In the genomic region with DNA sequence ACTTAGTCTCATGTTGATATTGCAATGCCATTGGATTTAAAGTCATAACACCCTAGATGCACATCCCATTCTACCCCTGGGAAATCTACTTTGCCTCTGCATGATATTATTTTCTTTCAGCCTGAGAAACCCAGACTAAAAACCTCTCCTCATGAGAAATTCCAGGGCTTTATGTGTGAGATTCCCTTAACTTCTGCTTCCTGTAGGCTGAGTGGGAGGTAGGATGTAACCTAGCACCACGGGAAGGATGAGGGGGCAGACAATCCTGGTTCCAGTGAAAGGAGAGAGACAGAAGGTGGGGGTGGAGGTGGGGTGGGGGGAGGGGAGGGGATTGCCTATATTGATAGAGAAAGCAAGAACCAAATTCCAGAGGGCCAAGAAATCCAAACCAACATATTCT, we compare ENCODE assay signal across 17 mouse cellular contexts.
"Had no signal": no experiment of that assay in that cellular context is flagged by ENCODE, and none has a peak within 500 bp of the region (broad histone marks: within the 10 kb centered on the region; RNA-seq: fewer than 3 reads in every experiment).

No protein-coding gene starts in this region.

- H3K4me2 ChIP-seq: heart, embryonic 12.5 days; hindbrain, embryonic 12.5 days; hindbrain, embryonic 15.5 days; kidney, embryonic 15.5 days; limb, embryonic 13.5 days; limb, embryonic 15.5 days; liver, embryonic 12.5 days had no signal

- DNase-seq: gastrocnemius, postnatal 25 days; kidney, adult 11 months; layer of hippocampus, adult 9-11 months; layer of hippocampus, postnatal 36 days had no signal

- H3K9ac ChIP-seq: heart, embryonic 12.5 days; hindbrain, embryonic 12.5 days; hindbrain, embryonic 15.5 days; kidney, embryonic 15.5 days; limb, embryonic 13.5 days; limb, embryonic 15.5 days; liver, embryonic 12.5 days; liver, embryonic 14.5 days had no signal

- H3K27ac ChIP-seq: gastrocnemius, adult 2 months; heart, embryonic 10.5 days; hindbrain, embryonic 10.5 days; hindbrain, embryonic 12.5 days; hindbrain, embryonic 15.5 days; hindbrain, postnatal 0 days; kidney, embryonic 15.5 days; limb, embryonic 13.5 days; limb, embryonic 15.5 days; liver, embryonic 12.5 days; liver, embryonic 14.5 days had no signal

- H3K36me3 ChIP-seq: heart, embryonic 10.5 days; heart, embryonic 12.5 days; hindbrain, embryonic 10.5 days; hindbrain, embryonic 12.5 days; hindbrain, embryonic 15.5 days; kidney, embryonic 15.5 days; limb, embryonic 13.5 days; limb, embryonic 15.5 days; liver, embryonic 12.5 days had no signal

- H3K27me3 ChIP-seq: heart, embryonic 12.5 days; hindbrain, embryonic 12.5 days; hindbrain, embryonic 15.5 days; kidney, embryonic 15.5 days; limb, embryonic 13.5 days; limb, embryonic 15.5 days; liver, embryonic 12.5 days had no signal

- H3K4me1 ChIP-seq: heart, embryonic 10.5 days; heart, embryonic 12.5 days; hindbrain, embryonic 10.5 days; hindbrain, embryonic 12.5 days; hindbrain, embryonic 15.5 days; kidney, embryonic 15.5 days; limb, embryonic 13.5 days; limb, embryonic 15.5 days; liver, embryonic 12.5 days had no signal

- H3K4me3 ChIP-seq: gastrocnemius, adult 2 months; heart, embryonic 10.5 days; heart, embryonic 12.5 days; hindbrain, embryonic 10.5 days; hindbrain, embryonic 12.5 days; hindbrain, embryonic 15.5 days; kidney, embryonic 15.5 days; limb, embryonic 13.5 days; limb, embryonic 15.5 days; liver, embryonic 12.5 days had no signal

- ATAC-seq: hindbrain, postnatal 0 days; intestine, embryonic 16.5 days; liver, embryonic 12.5 days had no signal

- H3K9me3 ChIP-seq: heart, embryonic 10.5 days; heart, embryonic 12.5 days; hindbrain, embryonic 10.5 days; hindbrain, embryonic 12.5 days; hindbrain, embryonic 15.5 days; kidney, embryonic 15.5 days; limb, embryonic 13.5 days; limb, embryonic 15.5 days; liver, embryonic 12.5 days had no signal
